Mouse (Mus musculus): ENCODE results near the gene Lamb3.
A peak's percentile ranks its signal among the peaks of the same experiment; 100 is the strongest.

Lamb3 gene

GRCm38 (mm10) chr1:193343853-193344252 lies 136.4 kb downstream of the Lamb3 start:
- no peak for DNase-seq (ENCODE audit: low spot score)

- DNase-seq (ENCODE audit: low spot score) = no peak
These were observed 137.5 kb downstream of the Lamb3 start for GRCm38 (mm10) chr1:193344976-193345375.

GRCm38 (mm10) chr1:193346908-193347307 lies 139.4 kb downstream of the Lamb3 start:
- no peak for DNase-seq (ENCODE audit: low spot score)

GRCm38 (mm10) chr1:193348261-193348962 lies 140.9 kb downstream of the Lamb3 start:
- DNase-seq (ENCODE audit: low spot score) = no peak

- no peak for DNase-seq (ENCODE audit: low spot score)
These were observed 142.4 kb downstream of the Lamb3 start for GRCm38 (mm10) chr1:193349702-193350545.

GRCm38 (mm10) chr1:193350546-193350801 lies 143.0 kb downstream of the Lamb3 start:
- DNase-seq (ENCODE audit: low spot score) = no peak

GRCm38 (mm10) chr1:193351583-193351982 lies 144.1 kb downstream of the Lamb3 start:
- peak; percentile 45 for DNase-seq (ENCODE audit: low spot score)

- no peak for DNase-seq (ENCODE audit: low spot score)
These were observed 151.7 kb downstream of the Lamb3 start for GRCm38 (mm10) chr1:193359199-193359598.

- no peak for DNase-seq (ENCODE audit: low spot score)
These were observed 153.7 kb downstream of the Lamb3 start for GRCm38 (mm10) chr1:193361181-193361580.

- DNase-seq (ENCODE audit: low spot score) = no peak
These were observed 154.6 kb downstream of the Lamb3 start for GRCm38 (mm10) chr1:193362078-193362477.

GRCm38 (mm10) chr1:193363801-193364231 lies 156.3 kb downstream of the Lamb3 start:
- peak; percentile 43 for DNase-seq (ENCODE audit: low spot score)

GRCm38 (mm10) chr1:193368055-193368454 lies 160.6 kb downstream of the Lamb3 start:
- no peak for DNase-seq (ENCODE audit: low spot score)

GRCm38 (mm10) chr1:193369091-193369490 lies 161.6 kb downstream of the Lamb3 start:
- no peak for DNase-seq (ENCODE audit: low spot score)

GRCm38 (mm10) chr1:193370096-193370495 lies 162.6 kb downstream of the Lamb3 start, which contains the start of gene Camk1g:
TSS of gene Camk1g (minus strand) at chr1:193370298.
- DNase-seq (ENCODE audit: low spot score) = no peak

GRCm38 (mm10) chr1:193373906-193374413 lies 166.5 kb downstream of the Lamb3 start:
- DNase-seq (ENCODE audit: low spot score) = no peak

GRCm38 (mm10) chr1:193376478-193377134 lies 169.1 kb downstream of the Lamb3 start:
- DNase-seq (ENCODE audit: low spot score) = peak; percentile 23

- DNase-seq (ENCODE audit: low spot score) = no peak
These were observed 172.1 kb downstream of the Lamb3 start for GRCm38 (mm10) chr1:193379634-193380033.

GRCm38 (mm10) chr1:193380877-193381276 lies 173.4 kb downstream of the Lamb3 start:
- DNase-seq (ENCODE audit: low spot score) = no peak

- no peak for DNase-seq (ENCODE audit: low spot score)
These were observed 174.3 kb downstream of the Lamb3 start for GRCm38 (mm10) chr1:193381597-193382404.

GRCm38 (mm10) chr1:193382435-193382834 lies 174.9 kb downstream of the Lamb3 start:
- no peak for DNase-seq (ENCODE audit: low spot score)

GRCm38 (mm10) chr1:193382841-193383462 lies 175.5 kb downstream of the Lamb3 start:
- peak; percentile 33 for DNase-seq (ENCODE audit: low spot score)
